Mouse (Mus musculus) heart, postnatal 36 days (tissue): Measurements from ENCODE around the gene Lrrc47. TPM values are rescaled to one million over a fixed set of nuclear protein-coding genes. Genes with fewer than 3 reads are reported as not detected.

Source experiments
- DNase-seq, 2 experiments: peaks; one replicate each; pipeline ENCODE4 v3.0.0; 2021 to 2022
- intact Hi-C: fragments of 180-260 bp; cut with DNase I; formaldehyde crosslinking; loops from one replicate; pipeline ENCODE4 v1.15.1; 2025
- total RNA-seq, 2 experiments: library from RNA; stranded (reverse); gene quantifications; 2 replicates each; pipeline ENCODE4 v1.2.3; 2021

The Lrrc47 gene
- total RNA-seq: 10 to 100 TPM; 30.6 to 33.1 TPM

DNA sequence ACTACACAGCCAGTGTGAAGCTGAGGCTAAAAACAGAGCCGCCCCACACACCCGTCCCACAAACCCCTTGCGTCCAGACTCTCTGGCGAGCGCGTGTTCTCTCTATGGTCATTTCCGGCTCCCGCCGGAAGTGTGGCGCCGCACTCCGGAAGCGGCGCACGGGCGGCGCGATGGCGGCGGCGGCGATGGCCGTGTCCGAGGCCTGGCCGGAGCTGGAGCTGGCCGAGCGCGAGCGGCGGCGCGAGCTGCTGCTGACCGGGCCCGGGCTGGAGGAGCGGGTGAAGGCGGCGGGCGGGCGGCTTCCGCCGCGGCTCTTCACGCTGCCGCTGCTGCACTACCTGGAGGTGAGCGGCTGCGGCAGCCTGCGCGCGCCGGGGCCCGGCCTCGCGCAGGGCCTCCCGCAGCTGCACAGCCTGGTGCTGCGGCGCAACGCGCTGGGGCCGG lies at the start of gene Lrrc47:
Gene Lrrc47 (plus strand): TSS at position 86 of the 444 bp plus-strand sequence.
- intact Hi-C loops: loop anchor here (1.0 to 2.0 kb wide), 2 partner anchors 37 to 56 kb away; partner anchors contain the start of genes Cep104 and Dffb
- peak; percentile 81 to 87 for DNase-seq

GRCm38 (mm10) chr4:153962631-153963030 lies 48.9 kb upstream of the Lrrc47 start:
- no peak for DNase-seq
- intact Hi-C loops: no loop called here

- DNase-seq: no peak
- intact Hi-C loops: no loop called here
Observed at GRCm38 (mm10) chr4:153966651-153967050, 44.9 kb upstream of the Lrrc47 start.

- intact Hi-C loops: no loop called here
- DNase-seq: no peak
Observed at GRCm38 (mm10) chr4:153967556-153967955, 44.0 kb upstream of the Lrrc47 start.

DNA sequence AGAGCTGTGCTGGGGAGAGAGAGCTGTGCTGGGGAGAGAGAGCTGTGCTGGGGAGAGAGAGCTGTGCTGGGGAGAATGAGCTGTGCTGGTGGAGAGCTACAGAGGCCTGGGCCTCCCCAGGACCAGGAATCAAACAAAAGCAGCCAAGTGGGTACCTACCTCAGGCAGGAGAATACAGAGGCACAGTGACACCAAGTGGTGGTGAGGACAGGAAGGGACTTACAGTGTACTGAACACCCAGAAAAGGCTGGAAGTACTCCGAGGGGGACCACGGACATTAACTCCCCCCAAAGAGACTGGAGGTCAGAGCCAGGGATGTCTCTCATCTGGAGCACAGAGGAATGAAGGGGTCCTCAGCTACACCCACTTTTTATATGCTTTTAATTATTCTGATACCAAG lies 43.5 kb upstream of the Lrrc47 start:
- intact Hi-C loops: no loop called here
- no peak for DNase-seq

GRCm38 (mm10) chr4:153974431-153975291 lies 36.9 kb upstream of the Lrrc47 start, which contains the start of the genes Dffb and Cep104:
Gene Dffb (minus strand): TSS chr4:153975126.
Gene Cep104 (plus strand): TSS chr4:153975194.
- peak; percentile 95 to 96 for DNase-seq
- intact Hi-C loops: loop anchor here (2.0 kb wide), 1 partner anchor 36 kb away; the partner anchor contains the start of gene Lrrc47

DNA sequence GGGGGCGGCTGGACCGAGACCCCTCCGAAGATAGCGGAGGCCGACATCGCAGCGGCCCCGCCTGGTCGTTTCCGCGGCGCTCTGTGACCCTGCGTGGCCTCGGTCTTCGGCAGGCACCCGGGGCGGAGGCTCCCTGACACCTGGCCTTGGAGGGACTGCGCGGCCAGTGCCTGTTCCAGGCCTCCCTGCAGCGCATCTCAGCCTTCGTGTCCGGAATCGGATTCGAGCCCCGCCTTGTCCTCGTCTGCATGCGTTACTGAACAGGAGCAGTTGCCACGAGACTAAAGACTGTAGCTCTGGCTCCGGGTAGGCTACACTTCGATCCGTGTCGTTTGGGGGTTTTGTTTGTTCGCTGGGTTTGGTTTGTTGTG lies 36.3 kb upstream of the Lrrc47 start:
- DNase-seq: no peak
- intact Hi-C loops: loop anchor here (2.0 kb wide), 1 partner anchor 36 kb away; the partner anchor contains the start of gene Lrrc47

- no peak for DNase-seq
- intact Hi-C loops: loop anchor here (2.0 kb wide), 1 partner anchor 35 kb away; the partner anchor contains the start of gene Lrrc47
Observed at GRCm38 (mm10) chr4:153975768-153976167, 35.8 kb upstream of the Lrrc47 start.

- no peak for DNase-seq
- intact Hi-C loops: no loop called here
Observed at GRCm38 (mm10) chr4:153979243-153979642, 32.3 kb upstream of the Lrrc47 start.

- intact Hi-C loops: no loop called here
- DNase-seq: no peak
Observed at GRCm38 (mm10) chr4:153980470-153980869, 31.1 kb upstream of the Lrrc47 start.

- DNase-seq: no peak
- intact Hi-C loops: no loop called here
Observed at GRCm38 (mm10) chr4:153992715-153993114, 18.8 kb upstream of the Lrrc47 start.

GRCm38 (mm10) chr4:153993505-153993904 lies 18.0 kb upstream of the Lrrc47 start:
- intact Hi-C loops: no loop called here
- DNase-seq: no peak

GRCm38 (mm10) chr4:154005488-154005887 lies 6.0 kb upstream of the Lrrc47 start:
- no peak for DNase-seq
- intact Hi-C loops: no loop called here

DNA sequence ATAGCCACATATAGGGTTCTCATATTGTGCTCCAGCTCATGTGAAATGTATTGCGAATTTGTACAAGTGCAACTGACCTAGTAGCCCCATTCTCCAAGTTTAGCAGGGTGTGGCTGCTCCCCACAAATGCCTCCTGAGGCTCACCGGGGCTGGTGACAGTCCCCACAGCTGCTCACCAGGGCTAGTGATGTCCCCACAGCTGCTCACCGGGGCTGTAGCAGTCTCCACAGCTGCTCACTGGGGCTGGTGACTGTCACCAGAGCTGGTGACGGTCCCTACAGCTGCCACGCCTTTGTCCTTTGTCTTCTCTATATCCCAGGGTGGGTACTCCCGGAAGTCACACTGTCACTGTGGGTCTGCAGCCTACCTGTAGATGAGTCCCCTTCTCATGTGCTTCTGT lies 5.3 kb upstream of the Lrrc47 start:
- intact Hi-C loops: no loop called here
- no peak for DNase-seq

- no peak for DNase-seq
- intact Hi-C loops: no loop called here
Observed at GRCm38 (mm10) chr4:154007759-154008158, 3.8 kb upstream of the Lrrc47 start.

DNA sequence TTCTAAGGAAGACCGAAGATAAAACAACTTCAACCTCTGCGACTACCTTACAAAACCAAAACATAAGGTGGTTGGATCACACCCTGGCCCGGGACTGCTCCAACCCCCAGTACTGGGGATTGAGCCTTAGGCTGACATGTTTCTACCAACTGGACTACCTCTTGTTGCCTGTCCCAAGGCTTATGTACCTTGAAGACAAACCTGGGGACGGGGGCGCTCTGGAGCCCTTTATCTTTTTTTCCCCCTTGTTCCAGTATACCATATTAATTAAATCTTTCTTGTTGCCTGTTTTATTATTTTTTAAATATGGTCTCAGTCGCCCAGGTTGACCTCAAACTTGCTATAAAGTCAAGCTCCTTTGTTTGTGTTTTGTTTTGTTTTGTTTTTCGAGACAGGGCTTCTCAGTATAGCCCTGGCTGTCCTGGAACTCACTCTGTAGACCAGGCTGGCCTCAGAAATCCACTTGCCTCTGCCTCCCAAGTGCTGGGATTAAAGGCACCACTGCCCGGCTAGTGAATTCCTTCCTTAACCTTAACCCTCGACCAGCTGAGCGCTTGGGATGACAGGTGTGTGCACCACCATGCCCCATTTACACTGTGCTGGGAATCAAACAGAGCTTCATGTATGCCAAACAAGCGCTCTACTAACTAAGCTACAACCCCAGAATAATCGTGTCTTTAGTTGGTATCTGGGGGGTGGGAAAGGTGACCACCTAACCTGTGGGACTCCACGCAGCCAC lies 455 bp upstream of the Lrrc47 start:
- intact Hi-C loops: loop anchor here (1.0 to 2.0 kb wide), 2 partner anchors 36 to 56 kb away; partner anchors contain the start of genes Cep104 and Dffb
- no peak for DNase-seq

DNA sequence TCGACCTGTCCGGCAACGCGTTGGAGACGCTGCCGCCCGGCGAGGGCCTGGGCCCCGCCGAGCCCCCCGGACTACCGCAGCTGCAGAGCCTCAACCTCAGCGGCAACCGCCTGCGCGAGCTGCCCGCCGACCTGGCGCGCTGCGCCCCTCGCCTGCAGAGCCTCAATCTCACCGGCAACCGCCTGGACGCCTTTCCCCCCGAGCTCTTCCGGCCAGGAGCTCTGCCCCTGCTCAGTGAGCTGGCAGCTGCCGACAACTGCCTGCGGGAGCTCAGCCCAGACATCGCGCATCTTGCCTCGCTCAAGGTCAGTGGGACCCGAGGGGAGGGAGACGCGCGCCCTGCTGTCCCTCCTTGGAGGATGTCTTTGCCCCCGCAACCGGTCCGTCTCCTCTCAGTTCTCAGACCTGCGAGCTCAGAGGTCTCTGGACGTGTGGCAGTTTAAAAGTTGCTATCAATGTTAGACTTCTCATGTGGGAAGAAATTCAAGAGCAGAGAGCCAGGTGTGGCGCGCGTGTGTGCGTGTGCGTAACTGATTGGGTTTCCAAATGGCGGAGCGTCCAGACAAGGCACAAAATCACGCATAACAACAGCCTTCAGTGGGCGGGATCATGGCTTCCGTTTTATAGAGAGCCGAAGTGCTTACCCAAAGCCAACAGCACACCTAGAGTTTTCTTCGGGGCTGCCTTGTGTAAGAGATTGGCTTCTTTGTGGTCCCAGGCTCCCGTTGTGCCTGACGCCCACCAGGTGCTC lies 776 bp downstream of the Lrrc47 start:
- intact Hi-C loops: no loop called here
- peak in 1 of 2 experiments; percentile 30 for DNase-seq

DNA sequence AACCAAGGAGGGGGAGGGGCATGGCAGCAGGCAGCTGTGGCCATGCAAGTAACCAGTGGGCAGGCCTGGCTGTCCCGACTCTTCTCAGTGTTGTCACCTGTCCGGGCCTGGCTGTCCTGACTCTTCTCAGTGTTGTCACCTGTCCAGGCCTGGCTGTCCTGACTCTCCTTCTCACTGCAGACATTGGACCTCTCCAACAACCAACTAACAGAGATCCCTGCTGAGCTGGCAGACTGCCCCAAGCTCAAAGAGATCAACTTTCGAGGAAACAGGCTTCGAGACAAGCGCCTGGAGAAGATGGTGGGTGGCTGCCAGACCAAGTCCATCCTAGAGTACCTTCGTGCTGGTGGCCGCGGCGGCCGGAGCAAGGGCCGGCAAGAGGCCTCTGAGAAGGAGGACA lies 3.9 kb downstream of the Lrrc47 start:
- no peak for DNase-seq
- intact Hi-C loops: no loop called here

- peak in 1 of 2 experiments; percentile 50 for DNase-seq
- intact Hi-C loops: no loop called here
Observed at GRCm38 (mm10) chr4:154019571-154019970, 8.0 kb downstream of the Lrrc47 start.

GRCm38 (mm10) chr4:154021432-154021831 lies 9.9 kb downstream of the Lrrc47 start:
- intact Hi-C loops: no loop called here
- no peak for DNase-seq
